ENCODE assay signal across 9 mouse cellular contexts in the genomic region with DNA sequence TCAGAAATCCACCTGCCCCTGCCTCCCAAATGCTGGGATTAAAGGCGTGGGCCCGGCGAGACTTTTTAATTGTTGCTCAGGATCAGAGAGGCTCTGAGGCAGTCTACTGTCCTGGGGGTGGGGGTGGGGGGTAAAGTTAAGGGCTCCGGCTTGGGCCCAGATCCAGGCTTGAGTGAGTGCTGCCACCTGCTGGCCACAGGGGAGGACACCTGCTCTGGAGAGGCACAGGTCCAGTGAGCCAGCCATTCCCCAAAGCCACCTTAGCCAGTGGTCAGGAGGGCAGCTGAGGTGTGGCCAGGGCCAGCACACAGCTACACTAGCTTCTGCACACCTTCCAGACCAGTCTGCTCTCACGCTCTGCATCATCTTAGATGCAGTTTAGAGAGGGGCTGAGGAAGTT. TPM values are rescaled to one million over a fixed set of nuclear protein-coding genes. Genes with fewer than 3 reads are reported as not detected.
DNase-seq lines count a peak whose midpoint lies in the region; ATAC-seq and TF ChIP-seq lines count a peak whose summit lies in the region.
"Had no signal": no experiment of that assay in that cellular context is flagged by ENCODE, and none has a peak within 500 bp of the region (broad histone marks: within the 10 kb centered on the region; RNA-seq: fewer than 3 reads in every experiment).

No protein-coding gene starts in this region.

- WGBS in bone marrow, adult 2 months = 21% methylated on average over 5 of the region's 5 CpGs
- 5% methylated on average over 5 of the region's 5 CpGs for WGBS in midbrain, embryonic 10.5 days

- TF ChIP-seq CTCF in bone marrow, adult 2 months (IDR thresholded peaks at IDR 0.05; ENCODE audit: control insufficient read depth, insufficient read depth, low read length) = peak; percentile 93
- peak; percentile 77 for TF ChIP-seq CTCF in left cerebral cortex, adult 2 months (IDR thresholded peaks at IDR 0.05)

- H3K27ac ChIP-seq in bone marrow, adult 2 months (ENCODE audit: control insufficient read depth, insufficient read depth, low read depth, low read length, poor library complexity) = no peak overlapping the region; the same call in 1 of the 2 replicates
- H3K27ac ChIP-seq in left cerebral cortex, adult 2 months = no peak overlapping the region
- H3K27ac ChIP-seq in midbrain, embryonic 10.5 days (replicated peaks) = no peak overlapping the region
- H3K27ac ChIP-seq: heart, embryonic 13.5 days had no signal

- H3K36me3 ChIP-seq in midbrain, embryonic 10.5 days = peaks cover 45% of the 10 kb centered on the region

- no peak overlapping the region for H3K4me3 ChIP-seq in bone marrow, adult 2 months (replicated peaks; ENCODE audit: control insufficient read depth, low read depth, low read length)
- no peak overlapping the region for H3K4me3 ChIP-seq in left cerebral cortex, adult 2 months
- no peak overlapping the region for H3K4me3 ChIP-seq in midbrain, embryonic 10.5 days
- H3K4me3 ChIP-seq: heart, embryonic 13.5 days had no signal

- H3K9me3 ChIP-seq in midbrain, embryonic 10.5 days (replicated peaks) = no peaks in the 10 kb centered on the region
- H3K9me3 ChIP-seq: heart, embryonic 13.5 days had no signal

- no peaks in the 10 kb centered on the region for H3K4me1 ChIP-seq in bone marrow, adult 2 months (ENCODE audit: control insufficient read depth, insufficient read depth, low read length)
- H3K4me1 ChIP-seq in midbrain, embryonic 10.5 days = peaks cover 49% of the 10 kb centered on the region

- peak; percentile 62; the same call in 1 of the 2 replicates for ATAC-seq in erythroid progenitor cell, adult 5-6 weeks (replicated peaks; ENCODE audit: low FRiP score, poor library complexity, severe bottlenecking)

- H3K27me3 ChIP-seq in midbrain, embryonic 10.5 days (ENCODE audit: low read depth, poor library complexity, severe bottlenecking) = peaks cover 47% of the 10 kb centered on the region

- TF ChIP-seq POLR2A in bone marrow, adult 2 months (IDR thresholded peaks at IDR 0.05; ENCODE audit: borderline replicate concordance, control insufficient read depth, low read depth, low read length) = no peak

- intact Hi-C loops in left cerebral cortex, adult 2 months (cut with DNase I) = loop anchor here (1.0 kb wide), 2 partner anchors 39 to 93 kb away; partner anchors contain the start of gene Gfap

- peak; percentile 69 for DNase-seq in ES-CJ7 (ENCODE audit: low read depth, low spot score)
- DNase-seq in heart, postnatal 4 days = peak; percentile 89
- peak; percentile 62 to 71 for DNase-seq in left cerebral cortex, adult 2 months (ENCODE audit: extremely low spot score in 1 of 2, low spot score in 2 of 2)
- peak; percentile 78 for DNase-seq in midbrain, embryonic 10.5 days (ENCODE audit: low spot score)
- peak; percentile 85 for DNase-seq in right cerebral cortex, postnatal 4 days
- DNase-seq in yolk sac, embryonic 10.5 days (ENCODE audit: low spot score) = peak; percentile 55

RNA-seq across cellular contexts. Expression of gene Nmt1, which starts 35.0 kb away (rescaled TPM):
- polyA plus RNA-seq in bone marrow, adult 2 months (2011; ENCODE audit: insufficient read depth, insufficient read length, low replicate concordance, missing spikeins) = 28.0 and 38.2 TPM in 2 replicates
- total RNA-seq in erythroid progenitor cell, adult 5-6 weeks (2015; ENCODE audit: low replicate concordance) = 25.2 and 31.0 TPM in 2 replicates
- 27.1 and 35.8 TPM in 2 replicates for total RNA-seq in erythroid progenitor cell, adult 5-6 weeks (2017; ENCODE audit: low replicate concordance)
- 10 to 100 TPM; 57.6 to 62.7 TPM for total RNA-seq in heart, postnatal 4 days (2021)
- total RNA-seq in left cerebral cortex, adult 2 months (2021) = 100 to 1,000 TPM; 117 to 130 TPM
- 57.3 and 61.8 TPM in 2 replicates for polyA plus RNA-seq in midbrain, embryonic 10.5 days (2016; fragmentation: Nextera tagmentation; extraction: Ambion mirVana)

RNA-seq across cellular contexts. Expression of gene Dcakd, which starts 35.2 kb away (rescaled TPM):
- polyA plus RNA-seq in bone marrow, adult 2 months (2011; ENCODE audit: insufficient read depth, insufficient read length, low replicate concordance, missing spikeins) = 10.0 and 13.9 TPM in 2 replicates
- 6.8 and 13.4 TPM in 2 replicates for total RNA-seq in erythroid progenitor cell, adult 5-6 weeks (2015; ENCODE audit: low replicate concordance)
- total RNA-seq in erythroid progenitor cell, adult 5-6 weeks (2017; ENCODE audit: low replicate concordance) = 4.4 and 10.7 TPM in 2 replicates
- total RNA-seq in heart, postnatal 4 days (2021) = 10 to 100 TPM; 76.4 to 77.9 TPM
- total RNA-seq in left cerebral cortex, adult 2 months (2021) = 10 to 100 TPM; 48.3 to 50.9 TPM
- polyA plus RNA-seq in midbrain, embryonic 10.5 days (2016; fragmentation: Nextera tagmentation; extraction: Ambion mirVana) = 265 and 287 TPM in 2 replicates

RNA-seq across cellular contexts. Expression of gene C1ql1, which starts 46.5 kb away (rescaled TPM):
- polyA plus RNA-seq in bone marrow, adult 2 months (2011; ENCODE audit: insufficient read depth, insufficient read length, low replicate concordance, missing spikeins) = not detected in 2 replicates
- not detected in 2 replicates for total RNA-seq in erythroid progenitor cell, adult 5-6 weeks (2015; ENCODE audit: low replicate concordance)
- total RNA-seq in erythroid progenitor cell, adult 5-6 weeks (2017; ENCODE audit: low replicate concordance) = not detected in 2 replicates
- under 1 TPM; 0.36 to 0.55 TPM for total RNA-seq in heart, postnatal 4 days (2021)
- 10 to 100 TPM in 1 of 2 experiments, 1 to 10 TPM in 1; 9.3 to 14.0 TPM for total RNA-seq in left cerebral cortex, adult 2 months (2021)
- 3.0 and 5.8 TPM in 2 replicates for polyA plus RNA-seq in midbrain, embryonic 10.5 days (2016; fragmentation: Nextera tagmentation; extraction: Ambion mirVana)

Comparison
In these comparisons a context has a peak if more than half of its experiments do, and no peak if none do; other contexts are left out.
1. RNA of gene C1ql1, which starts 46.5 kb away (total RNA-seq): 9.3 to 14.0 TPM in left cerebral cortex, adult 2 months; 0.36 to 0.55 TPM in heart, postnatal 4 days and not detected in erythroid progenitor cell, adult 5-6 weeks; every median in the first group is over 4 times any median in the second.
2. Peak in every context shown above with its lines, with median percentiles within 50 percentile points of each other: DNase-seq.